Mouse (Mus musculus): ENCODE measurements at regions not wholly inside any gene's neighbourhood (a gene's known extent, or its start where the extent isn't known, plus 50 kb on each side); places are given as distances from the start of the nearest gene placed in this dataset.

GRCm38 (mm10) chr2:173930606-173931177 lies 145.4 kb upstream of the Stx16 start:
- in situ Hi-C loops (cut with MboI, MseI) = no loop called here

DNA sequence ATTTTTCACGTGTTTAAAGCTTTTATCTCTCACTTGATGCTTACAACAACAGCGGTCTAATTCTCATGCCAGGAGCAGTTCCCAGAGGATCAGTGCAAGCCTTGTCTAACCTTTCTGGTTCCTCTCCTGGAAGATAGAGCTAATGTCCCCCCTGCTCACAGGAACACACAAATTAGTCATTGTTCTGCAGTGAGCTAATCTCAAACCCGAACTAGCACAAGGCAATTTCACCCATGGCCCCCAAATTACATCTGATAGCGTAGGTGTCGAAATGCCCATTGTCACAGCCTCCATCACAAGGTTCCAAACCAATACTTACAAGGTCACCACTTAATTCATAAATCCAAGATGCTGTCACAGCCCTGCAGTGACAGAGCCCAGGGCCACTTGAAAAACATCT lies 140.4 kb upstream of the Stx16 start:
- in situ Hi-C loops (cut with MboI, MseI) = no loop called here

DNA sequence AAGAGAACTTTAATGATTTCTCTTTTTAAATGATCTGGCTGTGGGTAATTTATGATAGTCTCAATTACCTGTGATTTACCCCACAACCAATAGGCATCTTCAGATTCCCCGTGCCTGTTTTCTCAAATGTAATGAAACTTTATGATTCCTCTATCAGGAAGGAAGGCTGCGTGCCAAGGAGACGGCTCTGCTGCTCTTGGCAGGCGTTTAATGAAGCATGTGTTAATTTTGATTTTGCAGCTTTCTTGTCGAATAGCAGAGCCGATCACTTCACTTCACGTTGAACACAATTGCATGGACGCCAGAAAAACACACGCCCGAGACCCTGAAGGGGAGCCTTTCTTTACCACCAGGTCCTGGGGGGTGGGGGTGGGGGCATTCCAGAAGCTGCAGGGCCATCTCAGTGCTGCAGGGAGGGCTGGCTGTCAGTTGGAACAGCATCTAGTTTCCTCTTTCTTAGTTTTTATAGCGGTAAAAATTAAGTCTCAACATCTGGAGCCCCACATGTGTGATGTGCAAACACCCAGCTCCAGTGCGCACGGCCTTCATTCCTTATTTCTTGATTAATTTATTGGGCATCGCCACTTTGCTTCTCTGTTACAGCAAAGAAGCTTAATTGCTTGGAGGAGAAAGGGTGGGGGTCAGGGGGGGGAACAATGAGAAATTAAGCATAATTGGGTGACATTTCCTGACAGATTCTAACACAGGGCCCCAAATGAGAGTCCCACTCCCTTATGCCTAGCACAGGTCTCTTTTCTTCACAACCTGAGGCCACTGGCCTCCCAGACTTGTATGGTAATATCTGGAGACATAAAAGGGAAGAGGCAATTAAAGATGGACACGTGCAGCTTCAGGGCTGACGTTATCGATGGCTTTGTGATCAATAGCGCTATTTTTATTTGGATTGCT lies 138.3 kb upstream of the Stx16 start:
- in situ Hi-C loops (cut with MboI, MseI) = no loop called here

DNA sequence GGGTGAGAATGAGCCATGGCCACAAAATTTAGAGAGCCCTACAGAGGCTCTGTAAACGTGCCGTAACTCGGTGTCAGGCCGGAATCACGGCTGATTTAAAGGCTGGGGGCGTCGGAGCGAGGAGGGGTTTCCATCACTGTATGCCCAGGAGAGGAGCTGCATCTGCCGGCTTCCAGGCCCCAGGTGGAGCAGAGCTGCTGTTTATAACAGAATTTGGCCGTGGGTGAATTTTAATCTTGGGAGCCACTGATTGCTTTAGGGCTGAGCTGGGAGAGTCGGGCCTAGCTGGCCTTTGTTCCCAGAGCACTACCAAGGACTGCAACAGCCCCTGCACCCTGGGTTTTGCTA lies 137.7 kb upstream of the Stx16 start:
- in situ Hi-C loops (cut with MboI, MseI) = no loop called here

GRCm38 (mm10) chr2:173945441-173945840 lies 130.7 kb upstream of the Stx16 start:
- in situ Hi-C loops (cut with MboI, MseI) = no loop called here

- in situ Hi-C loops (cut with MboI, MseI) = no loop called here
These were observed 127.5 kb upstream of the Stx16 start for GRCm38 (mm10) chr2:173948586-173948985.

GRCm38 (mm10) chr2:173950164-173950891 lies 125.8 kb upstream of the Stx16 start:
- in situ Hi-C loops (cut with MboI, MseI) = no loop called here

GRCm38 (mm10) chr2:173966111-173966510 lies 110.0 kb upstream of the Stx16 start:
- in situ Hi-C loops (cut with MboI, MseI) = no loop called here

DNA sequence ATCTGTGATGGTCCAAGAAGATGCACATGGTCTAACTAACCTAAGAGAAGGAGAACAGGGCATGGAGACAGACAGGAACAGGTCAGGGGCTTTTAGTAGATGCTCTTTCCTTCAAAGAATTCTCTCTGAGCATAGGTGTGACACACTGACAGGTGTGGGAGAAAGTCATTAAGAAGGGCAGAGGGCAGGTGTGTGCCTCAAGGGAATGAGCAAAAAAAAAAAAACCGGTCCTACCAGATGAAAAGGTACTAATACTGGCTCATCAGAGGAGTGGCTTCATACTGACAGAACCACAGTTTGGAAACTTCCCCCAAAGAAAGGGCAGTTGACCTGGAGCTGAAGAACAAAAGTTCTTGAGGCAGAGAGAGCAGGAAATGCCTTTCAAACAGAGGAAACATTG lies 105.3 kb upstream of the Stx16 start:
- in situ Hi-C loops (cut with MboI, MseI) = no loop called here

DNA sequence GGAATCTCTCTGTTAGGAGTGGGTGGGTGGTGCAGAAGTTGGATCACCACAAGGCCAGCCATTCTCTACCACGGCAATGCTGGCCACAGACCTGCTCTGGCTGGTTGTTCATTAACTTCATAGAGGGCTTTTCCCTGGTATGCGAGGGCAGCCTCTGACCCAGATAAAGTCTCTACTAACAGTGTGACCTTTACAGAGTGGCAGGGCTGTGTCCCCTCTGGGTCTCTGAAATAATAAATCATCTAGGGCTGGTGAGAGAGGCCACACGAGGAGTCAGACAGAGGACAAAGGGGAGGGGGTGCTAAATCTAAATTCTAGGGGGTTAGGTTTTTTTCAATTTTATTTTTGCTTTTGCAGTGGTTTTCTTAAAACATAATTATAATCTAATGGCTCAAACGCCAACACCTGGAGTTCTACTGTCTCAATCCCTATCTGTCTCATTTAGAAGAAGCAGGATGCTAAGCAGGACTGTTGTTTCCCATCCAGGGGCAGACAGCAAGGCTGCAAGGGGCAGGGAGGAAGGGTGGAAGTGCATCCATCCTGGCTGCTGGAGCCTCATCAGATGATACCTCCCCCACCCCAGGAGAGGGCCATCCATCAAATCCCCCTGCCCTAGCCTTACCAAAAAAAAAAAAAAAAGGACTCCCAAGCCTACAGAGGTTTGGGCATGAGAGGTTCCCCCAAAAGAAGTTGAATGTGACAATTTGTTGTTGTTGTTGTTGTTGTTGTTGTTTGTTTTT lies 99.6 kb upstream of the Stx16 start:
- in situ Hi-C loops (cut with MboI, MseI) = no loop called here

GRCm38 (mm10) chr2:173977236-173978053 lies 98.7 kb upstream of the Stx16 start:
- in situ Hi-C loops (cut with MboI, MseI) = no loop called here

DNA sequence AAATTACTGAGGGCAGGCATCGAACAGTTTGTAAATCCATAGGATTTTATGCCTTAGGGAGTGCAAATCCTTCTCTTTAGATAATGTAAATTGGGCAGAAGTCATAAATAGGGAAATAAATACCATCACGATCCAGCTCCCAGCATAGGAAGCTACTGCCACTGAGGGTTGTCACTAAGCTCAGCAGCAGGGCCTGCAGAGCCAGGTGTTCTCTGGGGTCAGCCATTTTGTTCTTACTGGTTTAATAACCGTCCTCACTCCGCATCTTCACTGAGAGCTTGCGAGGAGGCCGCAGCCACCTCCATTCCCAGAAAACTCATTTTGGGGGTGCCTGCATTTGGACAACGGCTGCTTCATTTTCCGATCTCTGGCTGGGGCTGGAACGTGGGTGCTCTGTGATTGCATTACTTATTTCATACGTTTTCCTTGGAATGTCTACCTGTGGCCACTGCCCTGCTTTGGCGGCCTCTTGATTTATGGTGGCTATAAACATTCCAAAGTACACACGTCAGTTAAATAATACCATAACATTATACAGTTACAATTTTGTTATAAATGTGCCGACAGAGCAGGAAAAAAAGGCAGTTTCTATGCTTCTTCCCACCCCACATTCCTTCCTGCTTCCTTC lies 97.9 kb upstream of the Stx16 start:
- in situ Hi-C loops (cut with MboI, MseI) = no loop called here

- in situ Hi-C loops (cut with MboI, MseI) = no loop called here
These were observed 95.1 kb upstream of the Stx16 start for GRCm38 (mm10) chr2:173981036-173981435.

GRCm38 (mm10) chr2:173987516-173987915 lies 88.6 kb upstream of the Stx16 start:
- in situ Hi-C loops (cut with MboI, MseI) = no loop called here

DNA sequence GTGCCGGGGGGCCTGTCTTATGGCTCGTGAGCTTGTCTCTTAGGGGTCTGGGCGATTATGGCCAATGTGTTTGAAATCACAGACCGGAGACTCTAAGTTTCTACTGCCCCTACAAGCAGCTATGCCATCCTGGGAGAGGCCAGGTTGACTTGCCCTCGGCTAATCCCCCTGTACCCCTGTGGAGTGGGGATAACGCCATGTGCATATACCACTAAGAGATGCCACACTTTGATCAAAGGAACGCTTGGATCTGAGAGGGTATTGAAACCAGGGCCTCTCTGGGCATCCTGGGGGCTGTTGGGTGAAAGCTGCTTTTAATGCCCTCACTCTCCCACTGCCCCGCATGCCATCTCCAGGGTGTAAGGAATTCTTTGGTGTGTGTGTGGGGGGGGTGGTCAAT lies 88.2 kb upstream of the Stx16 start:
- in situ Hi-C loops (cut with MboI, MseI) = no loop called here

DNA sequence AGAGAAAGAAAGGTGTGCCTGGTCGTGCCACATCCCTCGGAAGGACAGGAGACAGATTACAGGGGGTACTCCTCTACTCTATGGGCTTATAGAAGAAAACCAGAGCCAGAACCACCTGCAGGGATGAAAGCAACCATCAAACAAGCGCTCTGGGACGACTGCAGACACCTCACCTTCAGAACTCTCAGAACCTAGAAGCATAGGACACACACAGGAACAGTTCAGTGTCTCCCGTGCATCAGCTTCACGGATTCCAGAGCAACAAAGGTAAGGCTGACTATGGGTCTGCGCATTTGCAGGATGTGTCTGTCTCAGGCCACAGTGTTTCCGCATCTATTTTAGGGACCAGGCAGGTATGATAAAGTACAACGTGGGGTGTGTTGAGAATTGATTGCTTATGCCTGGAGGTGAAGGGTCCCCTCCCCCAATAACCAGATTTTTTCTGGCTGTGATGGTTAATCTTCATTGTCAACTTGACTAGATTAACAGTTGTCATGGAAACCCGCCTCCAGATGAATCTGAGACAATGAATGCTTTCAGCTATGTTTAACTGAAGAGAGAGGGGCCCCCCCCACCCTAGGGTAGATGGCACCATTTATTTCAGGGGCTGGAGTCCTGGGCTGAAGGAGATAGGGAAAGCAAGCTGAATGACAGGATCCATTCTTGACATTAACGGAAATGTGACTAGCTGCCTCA lies 87.3 kb upstream of the Stx16 start:
- in situ Hi-C loops (cut with MboI, MseI) = no loop called here

DNA sequence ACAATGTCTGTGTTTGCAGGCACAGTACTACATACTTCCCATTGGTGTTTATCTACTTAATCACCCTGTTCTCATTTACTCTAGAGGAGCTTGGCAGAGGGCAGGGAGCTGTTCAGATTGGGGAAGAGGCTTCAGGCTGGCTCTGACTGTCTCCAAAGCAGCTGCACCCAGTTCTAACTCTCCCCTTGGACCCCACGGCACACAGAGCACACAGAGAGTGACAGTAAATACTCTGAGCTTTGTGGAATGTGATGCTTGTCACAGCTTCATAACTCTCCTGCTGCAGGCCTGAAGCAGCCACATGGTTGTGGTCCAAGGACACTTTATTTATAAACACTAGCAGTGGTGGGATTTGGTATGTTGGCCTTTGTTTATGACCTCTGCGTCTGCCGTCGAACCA lies 85.4 kb upstream of the Stx16 start:
- in situ Hi-C loops (cut with MboI, MseI) = no loop called here

- in situ Hi-C loops (cut with MboI, MseI) = no loop called here
These were observed 84.7 kb upstream of the Stx16 start for GRCm38 (mm10) chr2:173991447-173991846.

GRCm38 (mm10) chr2:173992041-173992440 lies 84.1 kb upstream of the Stx16 start:
- in situ Hi-C loops (cut with MboI, MseI) = no loop called here

GRCm38 (mm10) chr2:173993431-173993955 lies 82.6 kb upstream of the Stx16 start:
- in situ Hi-C loops (cut with MboI, MseI) = no loop called here
